Mouse (Mus musculus): Measurements from ENCODE around the gene 1600002K03Rik. TPM values are rescaled to one million over a fixed set of nuclear protein-coding genes. Genes with fewer than 3 reads are reported as not detected.

The 1600002K03Rik gene
- total RNA-seq, 2 experiments from 2014 or later = not detected

DNA sequence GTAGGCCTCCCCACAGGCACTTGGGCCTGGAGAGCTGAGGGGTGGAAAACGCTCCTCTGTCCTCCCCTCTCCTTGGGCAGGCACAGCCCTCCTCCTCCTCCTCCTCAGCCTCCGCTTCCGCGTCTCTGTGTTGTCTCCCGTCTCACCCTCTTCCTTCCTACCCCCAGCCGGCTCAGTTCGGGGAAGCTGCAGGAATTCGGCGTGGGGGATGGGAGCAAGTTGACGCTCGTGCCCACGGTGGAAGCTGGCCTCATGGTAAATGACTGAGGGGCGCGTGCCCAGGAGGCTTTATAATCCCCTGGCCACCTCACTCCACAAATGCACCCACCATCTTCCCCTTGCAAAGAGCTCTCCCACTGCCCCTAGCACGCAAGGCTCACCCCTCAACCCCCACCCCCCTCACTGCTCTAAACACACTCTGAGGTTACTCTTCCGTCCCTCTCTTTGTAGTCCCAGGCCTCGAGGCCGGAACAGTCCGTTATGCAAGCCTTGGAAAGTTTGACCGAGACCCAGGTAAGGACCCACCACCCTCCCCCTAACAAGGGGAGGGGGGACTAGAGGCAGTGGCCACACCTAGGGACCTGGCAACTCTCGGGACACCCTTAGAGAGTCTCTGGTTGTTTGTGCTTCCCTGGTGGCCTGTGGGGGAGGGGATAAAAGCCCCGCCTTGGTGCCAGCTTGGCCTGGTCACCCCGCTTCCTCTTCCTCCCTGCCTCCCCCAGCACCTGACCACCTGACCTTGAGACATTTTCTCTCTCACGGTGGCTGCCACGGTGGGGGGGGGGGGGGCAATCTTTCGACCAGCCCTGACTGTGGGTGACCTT is 21.3 kb upstream of the 1600002K03Rik start:
- ATAC-seq (replicated peaks; ENCODE audit: low FRiP score, poor library complexity, severe bottlenecking) = no peak

DNA sequence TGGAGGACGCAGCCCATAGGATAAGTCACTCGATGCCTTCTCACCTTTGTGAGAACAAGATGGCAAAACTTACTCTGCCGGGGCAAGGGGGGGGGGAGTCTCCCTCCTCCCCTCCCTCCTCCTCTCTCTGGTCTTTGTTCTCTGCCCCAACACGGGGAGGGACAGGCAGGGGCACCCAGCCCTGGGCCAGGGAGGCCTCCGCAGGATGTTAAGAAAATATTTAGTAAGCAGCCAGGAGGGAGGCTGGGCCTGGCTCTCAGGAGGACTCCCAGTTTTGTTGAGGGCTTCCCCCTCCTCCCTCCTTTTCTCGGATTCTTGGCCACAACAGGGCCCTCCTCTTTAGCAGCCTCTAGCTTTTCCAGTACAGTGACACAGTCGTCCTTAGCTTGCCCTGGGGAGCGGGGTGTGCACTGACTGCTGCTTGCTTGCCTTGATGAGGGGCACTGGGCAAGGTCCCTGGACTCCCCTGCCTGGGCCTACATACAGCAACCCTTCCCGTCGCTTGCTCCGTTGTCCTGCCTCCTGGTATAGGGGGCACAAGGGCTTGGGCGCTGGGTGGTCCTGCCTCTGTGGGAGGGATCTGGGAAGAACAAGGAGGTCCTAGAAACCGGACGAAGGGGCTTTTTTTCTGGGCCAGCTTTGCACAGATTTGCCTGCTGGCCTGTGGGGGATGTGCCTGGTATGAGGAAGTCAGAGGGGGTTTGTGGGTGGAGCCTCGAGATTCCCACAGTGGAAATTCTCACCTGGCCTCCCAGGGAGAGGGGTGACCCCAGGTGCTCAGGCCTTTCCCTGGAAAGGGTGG is 20.5 kb upstream of the 1600002K03Rik start:
- no peak for ATAC-seq (replicated peaks; ENCODE audit: low FRiP score, poor library complexity, severe bottlenecking)

DNA sequence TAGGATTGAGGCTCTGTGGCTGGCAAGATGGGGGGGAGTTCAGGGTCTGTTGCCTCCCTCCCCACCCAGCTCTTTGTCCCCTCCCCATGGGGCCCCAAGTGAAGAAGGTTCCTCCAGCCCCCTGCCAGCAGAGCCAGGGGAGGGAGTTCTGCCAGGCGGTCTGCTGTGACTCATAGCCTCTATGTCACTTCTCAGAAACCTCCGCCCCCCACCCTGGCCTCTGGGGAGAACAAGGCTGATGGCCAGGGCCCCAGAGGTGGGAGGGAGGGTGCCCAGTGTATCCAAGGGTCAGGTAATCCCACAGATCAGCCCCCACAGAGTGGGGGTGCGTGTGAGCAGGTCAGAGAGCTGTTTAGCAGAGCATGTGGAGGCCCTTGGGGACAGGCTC is 19.9 kb upstream of the 1600002K03Rik start:
- no peak for ATAC-seq (replicated peaks; ENCODE audit: low FRiP score, poor library complexity, severe bottlenecking)

DNA sequence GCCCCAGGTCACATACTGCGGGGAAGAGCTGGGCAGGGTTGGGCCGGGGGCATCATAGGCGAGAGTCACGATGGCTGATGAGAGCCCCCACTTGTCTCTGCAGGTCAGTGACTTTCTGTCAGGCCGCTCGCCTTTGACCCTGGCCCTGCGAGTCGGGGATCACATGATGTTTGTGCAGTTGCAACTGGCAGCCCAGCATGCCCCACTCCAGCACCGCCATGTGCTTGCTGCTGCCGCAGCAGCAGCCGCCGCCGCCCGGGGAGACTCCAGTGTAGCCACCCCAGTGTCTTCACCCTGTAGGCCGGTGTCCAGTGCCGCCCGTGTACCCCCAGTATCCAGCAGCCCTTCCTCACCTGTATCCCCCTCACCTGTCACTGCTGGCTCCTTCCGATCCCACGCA is 19.0 kb upstream of the 1600002K03Rik start:
- ATAC-seq (replicated peaks; ENCODE audit: low FRiP score, poor library complexity, severe bottlenecking) = no peak

DNA sequence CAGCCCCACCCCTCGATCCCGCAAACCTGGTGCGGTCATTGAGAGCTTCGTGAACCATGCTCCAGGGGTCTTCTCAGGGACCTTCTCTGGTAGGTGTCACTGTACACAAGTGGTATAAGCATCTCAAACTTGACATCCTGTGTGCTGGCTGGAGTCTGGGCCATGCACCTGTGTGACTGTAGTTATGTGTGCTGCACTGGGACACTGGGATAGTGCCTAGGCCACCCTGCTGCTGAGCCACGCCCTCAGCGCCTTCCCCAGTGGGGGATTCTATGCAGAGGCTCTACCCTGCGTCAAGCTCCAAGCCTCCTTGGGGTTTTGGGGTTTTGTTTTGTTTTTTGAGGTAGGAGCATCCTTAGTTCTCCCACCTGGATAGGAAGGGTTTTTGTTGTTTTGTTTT is 18.4 kb upstream of the 1600002K03Rik start:
- no peak for ATAC-seq (replicated peaks; ENCODE audit: low FRiP score, poor library complexity, severe bottlenecking)

DNA sequence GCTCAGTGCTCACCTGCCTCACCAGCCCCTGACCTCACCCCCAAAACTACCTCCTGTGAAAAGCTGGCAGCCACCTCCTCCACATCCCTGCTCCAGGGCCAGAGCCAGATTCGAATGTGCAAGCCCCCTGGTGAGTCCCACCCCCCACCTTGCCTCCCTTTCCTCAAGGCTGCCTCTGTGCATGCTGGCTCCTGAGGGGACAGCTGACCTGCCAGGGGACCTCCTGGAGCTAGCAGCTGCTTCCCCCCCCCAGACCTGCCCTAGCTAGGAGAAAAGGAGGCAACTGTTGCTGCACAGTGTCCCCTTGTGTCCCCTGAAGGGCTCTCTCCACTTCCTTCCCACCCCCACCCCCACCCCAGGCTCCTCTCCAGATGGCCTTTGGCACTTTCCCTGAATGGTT is 17.5 kb upstream of the 1600002K03Rik start:
- no peak for ATAC-seq (replicated peaks; ENCODE audit: low FRiP score, poor library complexity, severe bottlenecking)

DNA sequence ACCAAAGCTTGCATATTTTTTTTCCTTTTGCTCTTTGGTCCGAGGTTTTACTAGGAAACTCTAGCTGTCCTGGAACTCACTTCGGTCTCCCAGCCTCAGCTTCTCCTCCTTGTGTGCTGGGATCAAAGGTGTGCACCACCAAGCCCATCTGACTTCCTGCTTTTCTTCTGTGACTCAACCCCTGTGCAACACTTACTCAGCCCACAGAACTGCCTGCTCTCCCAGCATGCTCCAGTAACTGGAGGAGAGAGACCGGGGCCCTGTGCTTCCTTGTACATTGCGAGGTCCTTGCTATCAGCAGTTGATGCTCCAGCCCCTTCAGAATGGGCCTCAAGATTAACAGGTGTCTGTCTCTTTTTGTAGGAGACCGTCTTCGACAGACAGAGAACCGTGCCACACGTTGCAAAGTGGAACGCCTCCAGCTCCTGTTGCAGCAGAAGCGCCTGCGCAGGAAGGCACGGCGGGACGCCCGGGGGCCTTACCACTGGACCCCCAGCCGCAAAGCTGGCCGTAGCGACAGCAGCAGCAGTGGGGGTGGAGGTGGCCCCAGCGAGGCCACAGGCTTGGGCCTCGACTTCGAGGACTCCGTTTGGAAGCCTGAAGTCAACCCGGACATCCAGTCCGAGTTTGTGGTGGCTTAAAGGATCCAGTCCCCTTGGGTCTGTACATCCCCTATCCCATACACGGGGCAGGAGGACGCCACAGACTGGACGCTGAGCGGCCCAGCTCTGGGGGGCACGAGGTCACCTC is 16.6 kb upstream of the 1600002K03Rik start:
- no peak for ATAC-seq (replicated peaks; ENCODE audit: low FRiP score, poor library complexity, severe bottlenecking)

DNA sequence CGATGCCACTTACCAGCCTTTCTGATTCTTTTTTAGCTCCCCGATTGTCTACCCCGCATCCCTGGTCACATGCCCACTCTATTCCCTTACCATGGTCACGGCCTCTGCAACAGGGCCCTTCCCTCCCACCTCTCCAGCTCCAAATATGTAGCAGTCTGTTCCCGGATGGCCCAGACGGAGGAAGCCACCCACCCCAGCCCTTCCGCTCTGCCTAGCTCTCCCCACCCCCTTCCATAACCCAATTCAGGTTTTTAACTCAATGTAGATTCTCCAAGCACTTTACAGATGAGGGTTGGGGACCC is 16.0 kb upstream of the 1600002K03Rik start:
- ATAC-seq (replicated peaks; ENCODE audit: low FRiP score, poor library complexity, severe bottlenecking) = no peak

DNA sequence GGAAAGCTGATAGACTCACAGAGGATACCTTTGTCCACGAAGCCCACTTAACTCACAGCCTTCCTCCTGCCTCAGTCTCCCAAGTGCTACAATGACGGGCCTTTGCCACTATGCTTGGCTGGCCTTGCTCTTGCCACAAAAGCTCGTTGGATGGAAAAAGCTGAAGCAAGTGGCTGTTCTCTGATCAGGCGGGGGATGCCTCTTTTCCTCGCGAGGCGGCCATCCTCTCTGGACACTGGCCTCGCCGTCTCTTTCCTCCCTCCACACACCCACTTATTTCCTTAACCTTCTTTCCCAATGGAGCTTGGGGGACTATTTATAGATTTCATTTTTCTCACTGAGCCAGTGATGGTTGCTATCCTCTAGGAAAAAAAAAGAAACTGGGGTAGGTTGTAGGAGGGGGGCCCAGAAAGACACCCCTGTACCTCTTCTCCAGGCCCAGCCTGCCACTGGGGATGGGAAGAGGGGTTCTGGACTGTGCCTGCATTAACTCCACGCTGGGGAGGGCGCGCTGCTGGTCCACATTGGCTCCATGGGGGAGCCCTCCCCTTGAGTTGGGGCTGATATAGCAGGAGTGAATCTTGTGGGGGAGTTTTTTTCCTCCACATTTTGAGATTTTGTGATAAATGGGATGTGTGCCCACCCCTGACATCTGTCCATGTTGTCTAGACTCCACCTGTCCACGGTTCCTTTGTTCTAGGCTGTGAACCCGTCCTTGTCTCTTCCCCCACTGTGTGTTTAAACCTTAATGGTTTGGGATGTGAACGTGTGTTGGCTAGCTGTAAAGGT is 15.4 kb upstream of the 1600002K03Rik start:
- ATAC-seq (replicated peaks; ENCODE audit: low FRiP score, poor library complexity, severe bottlenecking) = no peak

DNA sequence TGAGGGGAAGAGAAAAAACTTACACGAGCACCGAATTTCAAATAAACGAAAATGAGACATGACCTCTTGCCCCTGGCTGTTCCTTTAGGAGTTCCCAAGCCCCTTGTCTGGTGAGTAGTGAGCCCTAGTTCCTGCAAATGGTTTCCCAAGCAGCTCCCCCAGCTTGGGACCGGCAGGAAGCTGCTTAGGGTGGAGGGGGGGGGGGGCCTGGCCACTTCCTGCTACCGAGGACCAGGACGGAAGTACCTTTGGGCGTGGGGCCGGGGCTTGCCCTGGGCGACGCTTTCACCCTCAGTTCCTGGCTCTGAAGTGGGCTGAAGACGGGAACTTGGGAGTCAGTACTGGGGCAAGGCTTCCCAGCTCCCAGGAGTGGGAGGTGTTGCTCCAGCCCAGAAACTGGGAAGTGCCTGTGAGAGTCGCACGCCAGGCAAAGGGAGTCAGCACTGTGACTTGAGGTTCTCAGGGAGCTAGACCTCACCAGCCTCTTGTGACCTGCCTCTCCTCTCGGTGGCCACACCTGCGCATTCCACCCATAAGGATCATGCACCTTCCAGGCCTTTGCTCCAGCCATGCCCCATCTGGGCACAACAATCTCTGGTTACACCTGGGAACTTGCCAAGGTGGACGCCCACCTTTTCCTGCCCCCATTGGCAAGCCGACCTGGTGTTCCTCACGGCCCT is 14.3 kb upstream of the 1600002K03Rik start:
- no peak for ATAC-seq (replicated peaks; ENCODE audit: low FRiP score, poor library complexity, severe bottlenecking)

DNA sequence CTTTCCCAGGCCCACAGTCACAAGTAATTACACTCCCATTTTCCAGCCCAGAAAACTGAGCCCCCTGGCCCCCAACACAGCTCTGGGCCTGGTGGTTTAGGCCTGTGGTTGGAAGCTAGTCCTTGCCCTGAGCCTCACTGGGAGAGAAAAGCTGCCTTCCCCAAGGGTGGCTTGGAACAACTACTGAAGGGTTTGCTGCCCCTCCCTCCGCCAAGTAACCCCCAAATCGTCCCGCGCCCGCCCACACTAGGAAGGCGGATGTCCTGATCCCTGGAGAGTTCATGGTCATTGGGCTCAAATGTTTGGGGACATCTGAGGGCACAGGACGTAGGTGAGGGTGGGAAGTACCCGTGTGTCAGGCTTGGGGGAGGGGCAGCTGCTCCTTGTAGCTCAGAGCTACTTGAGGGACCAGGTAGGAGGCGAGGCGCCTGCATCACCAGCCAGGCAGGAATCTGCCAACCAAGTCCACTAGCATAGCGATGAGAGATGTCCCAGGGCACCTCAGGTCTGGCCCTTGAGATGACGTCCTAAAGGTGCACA is 13.7 kb upstream of the 1600002K03Rik start:
- peak; percentile 11 for ATAC-seq (replicated peaks; ENCODE audit: low FRiP score, poor library complexity, severe bottlenecking)

DNA sequence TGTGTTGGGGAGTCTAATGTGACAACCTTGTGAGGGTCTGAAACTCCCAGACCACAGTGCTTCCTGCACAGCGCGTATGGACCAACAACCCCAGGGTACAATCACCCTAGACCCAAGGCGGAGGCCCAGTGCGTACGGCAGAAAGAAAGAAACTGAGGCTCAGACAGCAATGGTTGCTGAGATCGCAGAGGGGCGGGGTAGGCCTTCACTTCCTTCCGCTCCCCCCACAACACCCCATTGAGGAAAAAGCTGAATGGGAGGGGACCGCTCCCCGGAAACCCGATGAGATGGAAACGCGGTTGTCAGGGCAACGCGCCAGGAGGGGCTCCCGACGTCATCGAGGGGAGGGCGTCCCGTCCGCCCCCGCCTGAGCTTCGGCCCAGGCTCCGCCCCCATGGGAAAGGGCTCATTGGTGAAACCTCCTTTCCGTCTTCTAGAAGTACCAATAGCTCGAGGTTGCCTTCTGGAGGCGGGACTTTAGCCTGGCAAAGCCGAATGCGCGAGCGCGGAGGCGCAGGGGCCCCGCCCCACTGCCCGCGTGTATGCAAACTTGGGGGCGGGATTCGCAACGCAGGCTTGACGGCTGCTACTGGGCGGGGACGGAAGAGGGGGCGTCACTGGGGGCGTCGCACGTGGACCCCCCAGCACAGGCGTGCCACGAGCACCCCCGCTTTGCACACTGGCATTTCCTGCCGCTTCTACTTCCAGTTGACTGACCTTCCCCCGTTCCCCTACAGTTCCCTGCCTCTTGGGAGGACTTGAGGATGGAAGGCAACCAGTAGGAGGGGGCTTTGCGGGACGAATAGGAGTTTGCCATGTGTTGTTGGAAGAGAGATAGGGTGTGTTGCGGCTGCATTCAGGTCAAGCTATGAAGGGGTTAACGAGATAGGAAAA is 12.9 kb upstream of the 1600002K03Rik start:
- peak; percentile 88 for ATAC-seq (replicated peaks; ENCODE audit: low FRiP score, poor library complexity, severe bottlenecking)

DNA sequence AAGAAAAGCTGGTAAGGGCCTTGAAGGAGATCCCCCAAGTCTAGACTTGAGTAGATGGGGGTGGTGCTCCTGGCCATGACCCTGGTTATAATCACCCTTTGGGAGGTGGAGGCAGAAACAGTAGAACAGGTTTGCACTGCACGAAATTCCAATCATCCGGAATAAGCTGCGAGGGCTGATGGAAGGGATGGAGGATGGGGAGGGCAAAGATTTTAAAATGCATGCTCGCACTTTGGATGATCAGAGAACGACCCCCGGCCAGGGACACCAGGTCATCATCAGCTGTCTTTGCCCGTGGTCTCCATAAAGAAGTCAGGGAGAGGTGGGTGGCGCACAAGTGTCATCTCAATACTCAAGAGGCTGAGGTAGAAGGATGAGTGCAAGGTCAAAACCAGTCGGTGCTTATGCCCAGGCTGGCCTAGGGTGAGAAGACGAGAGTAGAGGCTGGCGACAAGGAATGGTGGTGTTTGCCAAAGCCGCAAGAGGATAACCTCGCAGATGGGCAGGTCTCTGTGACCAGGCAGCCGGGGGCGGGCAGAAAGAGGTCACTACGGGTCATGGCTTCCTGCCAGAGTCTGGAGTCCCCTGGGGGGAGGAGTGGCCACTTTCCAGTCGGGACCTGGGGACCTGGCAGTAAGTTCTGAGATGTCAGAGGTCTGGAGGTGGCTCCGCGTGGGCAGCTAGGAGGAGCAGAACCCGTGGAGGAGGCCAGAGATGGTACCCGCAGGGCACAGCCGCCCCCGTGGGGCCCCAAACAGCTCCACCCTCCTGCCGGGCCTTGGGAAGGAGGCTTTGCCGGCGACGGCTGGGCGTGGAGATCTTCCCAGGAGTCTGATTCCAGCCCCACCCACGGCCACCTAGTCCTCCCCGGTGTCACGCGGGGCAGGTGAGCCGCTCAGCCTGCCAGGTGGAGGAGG is 12.0 kb upstream of the 1600002K03Rik start:
- peak; percentile 23; the same call in 1 of the 2 replicates for ATAC-seq (replicated peaks; ENCODE audit: low FRiP score, poor library complexity, severe bottlenecking)

DNA sequence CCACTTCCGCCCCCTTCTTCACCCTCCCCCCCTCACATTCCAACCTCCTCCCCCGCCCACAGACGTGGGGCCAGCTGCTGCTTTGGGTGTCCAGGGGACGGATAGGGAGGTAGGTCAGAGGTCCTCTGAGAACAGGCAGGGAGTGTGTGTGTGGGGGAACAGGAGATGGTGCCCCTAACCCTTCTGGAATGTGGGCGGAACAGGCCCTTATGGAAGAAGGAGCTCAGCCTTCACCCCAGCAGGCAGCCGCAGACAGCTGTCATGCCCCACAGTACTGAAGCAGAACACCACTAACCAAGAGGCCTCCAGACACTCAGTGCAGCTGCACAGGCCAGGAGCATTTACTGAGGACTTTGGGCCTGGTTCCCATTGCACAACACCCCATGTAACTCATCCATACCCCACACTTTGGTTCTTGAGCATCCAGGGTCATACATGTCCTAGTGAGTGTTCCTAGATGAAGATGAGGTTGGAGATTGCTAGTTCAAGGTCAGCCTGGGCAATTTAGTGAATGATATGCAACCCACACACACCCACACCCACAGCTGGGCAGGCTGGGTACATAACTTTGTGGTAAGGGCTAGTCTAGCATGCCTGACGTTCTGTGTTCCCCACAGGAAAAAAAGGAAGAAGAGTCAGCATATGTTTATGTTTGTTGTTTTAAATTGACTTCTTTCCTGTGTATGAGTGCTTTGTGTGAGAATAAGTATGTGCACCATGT is 11.1 kb upstream of the 1600002K03Rik start:
- no peak for ATAC-seq (replicated peaks; ENCODE audit: low FRiP score, poor library complexity, severe bottlenecking)

DNA sequence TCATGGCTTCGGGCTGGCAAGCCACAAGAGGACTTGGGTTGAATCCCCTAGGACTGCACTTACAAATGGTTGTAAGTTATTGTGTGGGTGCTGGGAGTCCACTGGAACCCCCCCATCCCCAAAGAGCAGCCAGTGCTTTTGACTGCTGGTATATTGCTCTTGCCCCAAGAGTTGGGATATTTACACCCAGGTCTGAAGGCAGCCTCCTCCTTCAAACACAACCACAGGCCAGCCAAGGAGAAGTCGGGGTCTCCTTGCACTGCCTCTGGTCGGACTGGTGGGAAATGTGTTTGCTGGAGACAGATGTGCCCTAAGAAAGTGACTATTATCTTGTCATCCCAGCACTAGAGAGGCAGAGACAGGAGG is 10.5 kb upstream of the 1600002K03Rik start:
- no peak for ATAC-seq (replicated peaks; ENCODE audit: low FRiP score, poor library complexity, severe bottlenecking)

DNA sequence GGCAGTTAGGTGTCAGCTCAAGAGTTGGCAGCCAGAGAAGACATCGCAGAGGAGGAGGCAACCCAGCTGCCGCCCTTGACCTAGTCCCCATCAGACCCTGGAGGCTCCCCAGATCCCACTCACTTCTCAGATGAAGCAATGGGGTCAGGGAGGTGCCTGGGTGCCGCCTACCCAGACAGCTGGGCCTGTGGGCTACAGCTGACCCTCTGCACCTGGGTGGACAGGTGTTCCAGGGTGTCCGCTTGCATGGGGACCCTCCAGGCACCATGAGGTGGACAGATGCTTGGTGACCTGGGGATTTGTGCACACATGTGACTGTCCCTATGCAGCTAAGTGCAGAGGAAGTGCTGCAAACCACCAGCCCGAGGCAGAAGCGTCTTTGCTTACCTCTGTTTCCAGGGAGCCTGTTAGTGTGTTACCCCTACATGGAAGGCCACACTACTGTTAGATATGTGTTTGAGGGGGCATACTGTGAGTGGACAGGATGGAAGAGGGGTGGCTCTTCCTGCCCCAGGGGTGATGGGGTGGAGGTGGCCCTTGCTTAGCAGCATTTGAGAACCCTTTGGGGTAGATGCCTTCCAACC is 9.9 kb upstream of the 1600002K03Rik start:
- ATAC-seq (replicated peaks; ENCODE audit: low FRiP score, poor library complexity, severe bottlenecking) = no peak

All from erythroid progenitor cell, adult 5-6 weeks (primary cell).